Mouse (Mus musculus) left cerebral cortex, postnatal 4 days (tissue): ENCODE results near the gene Tln1. TPM values are rescaled to one million over a fixed set of nuclear protein-coding genes. Genes with fewer than 3 reads are reported as not detected.

Experiments used
- DNase-seq: peaks from one replicate; pipeline ENCODE4 v3.0.0-alpha.2; 2022
- intact Hi-C: fragments of 180-260 bp; cut with DNase I; formaldehyde crosslinking; loops from one replicate; pipeline ENCODE4 v1.15.1; 2025
- total RNA-seq, 2 experiments: library from RNA; stranded (reverse); gene quantifications; 2 replicates each; pipeline ENCODE4 v1.2.3; 2021

Tln1 gene
- total RNA-seq, 2 experiments from 2014 or later: 49.1 to 59.1 TPM

- DNase-seq: no peak
- intact Hi-C loops: no loop called here
Observed at GRCm38 (mm10) chr4:43482591-43482990, 79.9 kb downstream of the Tln1 start.

- intact Hi-C loops: no loop called here
- DNase-seq: no peak
Observed at GRCm38 (mm10) chr4:43481894-43482456, 80.5 kb downstream of the Tln1 start.

Other genes with a start within 250 kb of the Tln1 start
- 100 to 1,000 TPM; 185 to 188 TPM for gene Rusc2, start 180.7 kb downstream of the Tln1 start, total RNA-seq
- gene Fam166b, start 133.6 kb downstream of the Tln1 start, total RNA-seq: 1 to 10 TPM; 1.0 to 1.3 TPM
- 100 to 1,000 TPM; 106 to 108 TPM for gene Tesk1, start 120.8 kb downstream of the Tln1 start, total RNA-seq
- not detected for gene Cd72, start 108.1 kb downstream of the Tln1 start, total RNA-seq
- not detected for gene Sit1, start 79.0 kb downstream of the Tln1 start, total RNA-seq
- 10 to 100 TPM; 29.9 to 34.3 TPM for gene Ccdc107, start 69.8 kb downstream of the Tln1 start, total RNA-seq
- gene Arhgef39, start 63.0 kb downstream of the Tln1 start, total RNA-seq: 1 to 10 TPM; 3.6 to 3.8 TPM
- gene Car9, start 55.7 kb downstream of the Tln1 start, total RNA-seq: under 1 TPM; 0.83 to 0.84 TPM
- gene Tpm2, start 38.9 kb downstream of the Tln1 start, total RNA-seq: 1 to 10 TPM; 4.7 to 5.2 TPM
- 10 to 100 TPM; 63.2 to 67.5 TPM for gene Creb3, start 359 bp downstream of the Tln1 start, total RNA-seq
- gene Rgp1, start 16.0 kb upstream of the Tln1 start, total RNA-seq: 10 to 100 TPM; 47.1 to 54.1 TPM
- 10 to 100 TPM; 63.9 to 71.7 TPM for gene Gba2, start 16.2 kb upstream of the Tln1 start, total RNA-seq
- not detected for gene Msmp, start 21.8 kb upstream of the Tln1 start, total RNA-seq
- gene Npr2, start 69.2 kb upstream of the Tln1 start, total RNA-seq: 10 to 100 TPM; 56.5 to 65.2 TPM
- 1 to 10 TPM; 2.0 to 2.4 TPM for gene Spag8, start 90.9 kb upstream of the Tln1 start, total RNA-seq
- 10 to 100 TPM; 21.1 to 23.9 TPM for gene Hint2, start 93.8 kb upstream of the Tln1 start, total RNA-seq
- 10 to 100 TPM; 50.1 to 52.5 TPM for gene Tmem8b, start 106.3 kb upstream of the Tln1 start, total RNA-seq
- under 1 TPM; 0.88 to 0.93 TPM for gene Fam221b, start 106.5 kb upstream of the Tln1 start, total RNA-seq
- gene Olfr70, start 138.1 kb upstream of the Tln1 start, total RNA-seq: not detected
- not detected for gene Olfr71, start 147.6 kb upstream of the Tln1 start, total RNA-seq
- gene Hrct1, start 164.5 kb upstream of the Tln1 start, total RNA-seq: under 1 TPM; 0.64 to 0.70 TPM
- under 1 TPM; 0.34 to 0.38 TPM for gene Spaar, start 167.3 kb upstream of the Tln1 start, total RNA-seq
- gene Olfr159, start 208.3 kb upstream of the Tln1 start, total RNA-seq: not detected